Mouse (Mus musculus) gastrocnemius, adult 8-10 months (tissue): ENCODE measurements around the gene Nat14. TPM values are rescaled to one million over a fixed set of nuclear protein-coding genes. Genes with fewer than 3 reads are reported as not detected.

Experiments
- DNase-seq, 2 experiments: peaks; one replicate each; pipeline ENCODE4 v3.0.0; 2022; ENCODE audit warnings: low spot score in 2 of 2
- total RNA-seq, 4 experiments: library from RNA; stranded (reverse); gene quantifications; 2 replicates each; pipeline ENCODE4 v1.2.4; 2022

Gene Nat14
- total RNA-seq, 4 experiments from 2014 or later, result 4.2 to 5.2 (median 4.6) TPM

GRCm38 (mm10) chr7:4947855-4948254 is 26.0 kb downstream of the Nat14 start:
- DNase-seq, result peak; percentile 75 to 85

GRCm38 (mm10) chr7:4948386-4948785 is 26.6 kb downstream of the Nat14 start:
- DNase-seq, result no peak

GRCm38 (mm10) chr7:4950561-4951342 is 28.9 kb downstream of the Nat14 start:
- DNase-seq, result no peak

GRCm38 (mm10) chr7:4953815-4954445 is 32.1 kb downstream of the Nat14 start:
- peak in 1 of 2 experiments; percentile 33 for DNase-seq

- no peak for DNase-seq
These were observed 35.5 kb downstream of the Nat14 start for GRCm38 (mm10) chr7:4957361-4957760.

GRCm38 (mm10) chr7:4963527-4963926 is 41.7 kb downstream of the Nat14 start:
- DNase-seq, result no peak

- DNase-seq, result peak; percentile 84 to 85
These were observed 42.4 kb downstream of the Nat14 start, which contains the start of gene Sbk2 for GRCm38 (mm10) chr7:4964272-4964671. Gene Sbk2, minus strand, starts transcription at chr7:4964406.

GRCm38 (mm10) chr7:4964988-4965387 is 43.2 kb downstream of the Nat14 start:
- no peak for DNase-seq

- no peak for DNase-seq
These were observed 49.2 kb downstream of the Nat14 start, which contains the start of gene Sbk3 for GRCm38 (mm10) chr7:4971068-4971467. Gene Sbk3, minus strand, starts transcription at chr7:4971168.

- no peak for DNase-seq
These were observed 49.9 kb downstream of the Nat14 start for GRCm38 (mm10) chr7:4971710-4972109.

- DNase-seq, result peak; percentile 80 to 85
These were observed 50.7 kb downstream of the Nat14 start for GRCm38 (mm10) chr7:4972321-4973047.

Other genes starting within 250 kb of the Nat14 start
- gene Hspbp1, start 237.0 kb upstream of the Nat14 start, total RNA-seq, result 10 to 100 TPM; 23.4 to 28.8 (median 24.4) TPM
- under 1 TPM; 0.13 to 0.49 (median 0.39) TPM for gene Brsk1, start 231.4 kb upstream of the Nat14 start, total RNA-seq
- gene Tmem150b, start 196.8 kb upstream of the Nat14 start, total RNA-seq, result not detected
- gene Kmt5c, start 181.9 kb upstream of the Nat14 start, total RNA-seq, result 1 to 10 TPM; 3.5 to 5.2 (median 4.8) TPM
- not detected for gene Cox6b2, start 168.9 kb upstream of the Nat14 start, total RNA-seq
- not detected for gene Fam71e2, start 150.7 kb upstream of the Nat14 start, total RNA-seq
- not detected for gene Il11, start 139.2 kb upstream of the Nat14 start, total RNA-seq
- not detected for gene Tmem190, start 139.1 kb upstream of the Nat14 start, total RNA-seq
- 10 to 100 TPM in 1 of 4 experiments, 1 to 10 TPM in 3; 6.0 to 12.3 (median 7.4) TPM for gene Tmem238, start 132.4 kb upstream of the Nat14 start, total RNA-seq
- 100 to 1,000 TPM; 347 to 558 (median 433) TPM for gene Rpl28, start 129.2 kb upstream of the Nat14 start, total RNA-seq
- 100 to 1,000 TPM in 1 of 4 experiments, 10 to 100 TPM in 3; 92.3 to 102 (median 95.8) TPM for gene Ube2s, start 109.4 kb upstream of the Nat14 start, total RNA-seq
- not detected for gene Shisa7, start 77.3 kb upstream of the Nat14 start, total RNA-seq
- 1 to 10 TPM; 3.5 to 5.0 (median 3.8) TPM for gene Isoc2b, start 51.8 kb upstream of the Nat14 start, total RNA-seq
- 10 to 100 TPM; 23.6 to 32.4 (median 28.2) TPM for gene Isoc2a, start 44.9 kb upstream of the Nat14 start, total RNA-seq
- gene Gm36210, start 15.5 kb upstream of the Nat14 start, total RNA-seq, result under 1 TPM in 3 of 4 experiments, not detected in 1; 0.29 to 0.81 (median 0.48) TPM
- 10 to 100 TPM in 2 of 4 experiments, 1 to 10 TPM in 2; 8.3 to 10.7 (median 9.7) TPM for gene Zfp628, start 6.8 kb upstream of the Nat14 start, total RNA-seq
- 1 to 10 TPM; 1.9 to 4.6 (median 2.5) TPM for gene Ssc5d, start 3.8 kb downstream of the Nat14 start, total RNA-seq
- 10 to 100 TPM; 55.4 to 88.7 (median 62.8) TPM for gene Sbk2, start 42.4 kb downstream of the Nat14 start, total RNA-seq
- 1 to 10 TPM in 3 of 4 experiments, under 1 TPM in 1; 0.58 to 1.6 (median 1.1) TPM for gene Sbk3, start 49.1 kb downstream of the Nat14 start, total RNA-seq
- gene Zfp579, start 74.1 kb downstream of the Nat14 start, total RNA-seq, result 1 to 10 TPM; 7.1 to 9.8 (median 8.7) TPM
- gene Zfp524, start 92.4 kb downstream of the Nat14 start, total RNA-seq, result 10 to 100 TPM in 2 of 4 experiments, 1 to 10 TPM in 2; 8.3 to 11.7 (median 10.2) TPM
- 10 to 100 TPM; 22.4 to 25.7 (median 24.6) TPM for gene Fiz1, start 92.7 kb downstream of the Nat14 start, total RNA-seq
- gene Gm44973, start 93.5 kb downstream of the Nat14 start, total RNA-seq, result not detected
- gene Zfp865, start 98.3 kb downstream of the Nat14 start, total RNA-seq, result 10 to 100 TPM; 12.4 to 16.3 (median 13.7) TPM
- gene Ccdc106, start 98.5 kb downstream of the Nat14 start, total RNA-seq, result not detected
- not detected for gene 4632433K11Rik, start 112.1 kb downstream of the Nat14 start, total RNA-seq
- gene Zfp784, start 116.4 kb downstream of the Nat14 start, total RNA-seq, result 1 to 10 TPM; 2.3 to 3.0 (median 2.7) TPM
- 1 to 10 TPM; 1.5 to 3.7 (median 3.1) TPM for gene Zfp580, start 129.5 kb downstream of the Nat14 start, total RNA-seq
- 10 to 100 TPM; 38.2 to 52.9 (median 47.0) TPM for gene U2af2, start 140.1 kb downstream of the Nat14 start, total RNA-seq
- 100 to 1,000 TPM; 164 to 200 (median 181) TPM for gene Epn1, start 158.2 kb downstream of the Nat14 start, total RNA-seq
- not detected for gene Rfpl4, start 194.9 kb downstream of the Nat14 start, total RNA-seq
- gene Rasl2-9, start 203.9 kb downstream of the Nat14 start, total RNA-seq, result 1 to 10 TPM; 2.1 to 2.9 (median 2.5) TPM
- gene Vmn1r55, start 227.6 kb downstream of the Nat14 start, total RNA-seq, result not detected